Mouse (Mus musculus) G1E (cell line): ENCODE measurements around the gene Crlf1. TPM values are rescaled to one million over a fixed set of nuclear protein-coding genes. Genes with fewer than 3 reads are reported as not detected.

ENCODE experiments used
- ATAC-seq: 2 replicates; pipeline ENCODE4 v1.8.0; 2016; ENCODE audit warnings: mild to moderate bottlenecking; ENCODE audit not compliant: insufficient number of reproducible peaks, poor library complexity, low FRiP score, severe bottlenecking; ENCODE audit errors: extremely low read depth
- DNase-seq: peaks from one replicate; pipeline ENCODE4 v3.0.0; 2012; ENCODE audit warnings: low spot score
- H3K27me3 ChIP-seq: 2 replicates; pipeline ENCODE4 v1.6.1; 2012; ENCODE audit warnings: mild to moderate bottlenecking, low read length, inconsistent platforms; ENCODE audit not compliant: insufficient read depth
- H3K36me3 ChIP-seq: replicated peaks from 2 replicates; pipeline ENCODE3; 2012; ENCODE audit warnings: mild to moderate bottlenecking, inconsistent platforms
- H3K4me1 ChIP-seq: 2 replicates; pipeline ENCODE4 v1.6.1; 2012; ENCODE audit warnings: low read depth, low read length, inconsistent platforms, mixed read lengths; ENCODE audit not compliant: insufficient read depth
- H3K4me3 ChIP-seq: 2 replicates; pipeline ENCODE4 v1.5.1; 2012; ENCODE audit warnings: low read depth, mild to moderate bottlenecking, inconsistent platforms, low read length, moderate library complexity, mixed read lengths
- H3K9me3 ChIP-seq: replicated peaks from 2 replicates; pipeline ENCODE4 v1.6.1; 2012; ENCODE audit warnings: inconsistent platforms
- CTCF ChIP-seq: IDR thresholded peaks from 2 replicates; pipeline ENCODE4 v1.5.1; 2012; ENCODE audit warnings: low read depth, low read length, inconsistent platforms, mixed read lengths
- GATA1 ChIP-seq: IDR thresholded peaks from 2 replicates; pipeline ENCODE4 v1.6.1; 2012; ENCODE audit warnings: borderline replicate concordance, low read length, inconsistent platforms, mixed read lengths
- GATA2 ChIP-seq: IDR thresholded peaks from 2 replicates; pipeline ENCODE4 v1.6.1; 2012; ENCODE audit warnings: low read depth, low read length, inconsistent platforms, borderline replicate concordance
- POLR2AphosphoS5 ChIP-seq: IDR thresholded peaks from 2 replicates; pipeline ENCODE4 v1.6.1; 2012; ENCODE audit warnings: low read depth, low read length, inconsistent platforms; ENCODE audit not compliant: insufficient replicate concordance
- TAL1 ChIP-seq: conservative IDR thresholded peaks from 2 replicates; pipeline ENCODE4 v1.6.1; 2012; ENCODE audit warnings: low read depth, low read length, inconsistent platforms, mixed read lengths
- polyA plus RNA-seq: library from polyadenylated mRNA; stranded (reverse); fragments of >175 nt; gene quantifications from 2 replicates; pipeline ENCODE4 v1.2.3, GENCODE M21; 2012
- total RNA-seq, 2 experiments: library from RNA; stranded (forward) in 1 of 2; stranded (reverse) in 1 of 2; fragments of 200-1000 nt in 1 of 2; fragments of >200 nt in 1 of 2; fragmentation: Nextera tagmentation in 1 of 2; gene quantifications; 2 replicates each; pipeline ENCODE4 v1.2.3; 2014 to 2017

The Crlf1 gene
- total and polyA plus RNA-seq, 3 experiments, result not detected

GRCm38 (mm10) chr8:70502540-70502939 is 9.6 kb downstream of the Crlf1 start:
- no peak for TF ChIP-seq GATA2
- TF ChIP-seq POLR2AphosphoS5, result no peak
- TF ChIP-seq GATA1, result no peak
- TF ChIP-seq CTCF, result no peak
- TF ChIP-seq TAL1, result no peak
- Histone ChIP-seq H3K27me3 (peaks cover 27% of the 10 kb centered on the region), H3K36me3 (peaks cover 43% of the 10 kb centered on the region), H3K4me3 (no peak overlapping the region), H3K4me1 (peaks cover 69% of the 10 kb centered on the region), H3K9me3 (no peaks in the 10 kb centered on the region)
- DNase-seq, result no peak
- no peak for ATAC-seq

GRCm38 (mm10) chr8:70503062-70503750 is 10.2 kb downstream of the Crlf1 start:
- Histone ChIP-seq H3K27me3 (peaks cover 22% of the 10 kb centered on the region), H3K9me3 (no peaks in the 10 kb centered on the region), H3K4me3 (no peak overlapping the region; the same call in 1 of the 2 replicates), H3K36me3 (peaks cover 50% of the 10 kb centered on the region), H3K4me1 (peaks cover 75% of the 10 kb centered on the region)
- TF ChIP-seq CTCF, result peak; percentile 89
- no peak for TF ChIP-seq GATA2
- no peak for ATAC-seq
- peak; percentile 81 for DNase-seq

- TF ChIP-seq GATA1 (no peak), POLR2AphosphoS5 (no peak), CTCF (no peak), TAL1 (no peak)
- peaks cover 11% of the 10 kb centered on the region for H3K27me3 ChIP-seq
- ATAC-seq, result no peak
- H3K4me3 ChIP-seq, result no peak overlapping the region
- no peak for DNase-seq
- H3K36me3 ChIP-seq, result peaks cover 61% of the 10 kb centered on the region
- H3K4me1 ChIP-seq, result peaks cover 77% of the 10 kb centered on the region
- no peaks in the 10 kb centered on the region for H3K9me3 ChIP-seq
Observed at GRCm38 (mm10) chr8:70504291-70504716, 11.3 kb downstream of the Crlf1 start.

- DNase-seq, result peak; percentile 63
- no peak for ATAC-seq
- Histone ChIP-seq H3K27me3 (peaks cover 5% of the 10 kb centered on the region), H3K9me3 (no peaks in the 10 kb centered on the region), H3K4me3 (no peak overlapping the region), H3K4me1 (peaks cover 71% of the 10 kb centered on the region), H3K36me3 (peaks cover 65% of the 10 kb centered on the region)
- TF ChIP-seq CTCF, result peak; percentile 85
- TF ChIP-seq POLR2AphosphoS5, result no peak
- no peak for TF ChIP-seq GATA1
- TF ChIP-seq TAL1, result no peak
Observed at GRCm38 (mm10) chr8:70504851-70505250, 11.9 kb downstream of the Crlf1 start.

GRCm38 (mm10) chr8:70505698-70506327 is 12.9 kb downstream of the Crlf1 start:
- Histone ChIP-seq H3K27me3 (peaks cover 4% of the 10 kb centered on the region; the same call in 1 of the 2 replicates), H3K9me3 (no peaks in the 10 kb centered on the region), H3K36me3 (peaks cover 65% of the 10 kb centered on the region), H3K4me1 (peaks cover 62% of the 10 kb centered on the region), H3K4me3 (peak overlapping the region; percentile 81)
- TF ChIP-seq TAL1 (no peak), GATA1 (no peak), CTCF (no peak), GATA2 (no peak), POLR2AphosphoS5 (peak; percentile 88; the same call in 1 of the 2 replicates)
- DNase-seq (no peak), ATAC-seq (0 out of 2 replicates have a peak, but pooled peaks have one; percentile 9)

- H3K4me1 ChIP-seq, result peaks cover 61% of the 10 kb centered on the region
- ATAC-seq, result peak; percentile 72
- no peaks in the 10 kb centered on the region for H3K9me3 ChIP-seq
- peak within 1 kb of the TSS; percentile 81 for H3K4me3 ChIP-seq
- H3K36me3 ChIP-seq, result peaks cover 65% of the 10 kb centered on the region
- TF ChIP-seq CTCF (peak; percentile 74), TAL1 (no peak)
- H3K27me3 ChIP-seq, result no peaks in the 10 kb centered on the region
- peak; percentile 95 for DNase-seq
Observed at GRCm38 (mm10) chr8:70506328-70507026, 13.5 kb downstream of the Crlf1 start, which contains the start of gene Rex1bd. TSS of gene Rex1bd (minus strand) at chr8:70506752.

- H3K36me3 ChIP-seq, result peaks cover 70% of the 10 kb centered on the region
- ATAC-seq, result no peak
- TF ChIP-seq TAL1 (no peak), GATA1 (no peak), POLR2AphosphoS5 (peak; percentile 81; the same call in 1 of the 2 replicates), CTCF (no peak), GATA2 (no peak)
- H3K27me3 ChIP-seq, result no peaks in the 10 kb centered on the region
- no peak for DNase-seq
- peak overlapping the region; percentile 81; the same call in 1 of the 2 replicates for H3K4me3 ChIP-seq
- peaks cover 66% of the 10 kb centered on the region for H3K4me1 ChIP-seq
- H3K9me3 ChIP-seq, result no peaks in the 10 kb centered on the region
Observed at GRCm38 (mm10) chr8:70507027-70507393, 14.1 kb downstream of the Crlf1 start.
